Mouse (Mus musculus): Measurements from ENCODE around the gene Sdr39u1. TPM values are rescaled to one million over a fixed set of nuclear protein-coding genes. Genes with fewer than 3 reads are reported as not detected.

Gene Sdr39u1
- polyA plus RNA-seq, 1 experiment from 2014 or later = 57.5 TPM

GRCm38 (mm10) chr14:55882171-55882641, 17.9 kb downstream of the Sdr39u1 start:
- peaks cover 63% of the 10 kb centered on the region for H3K4me1 ChIP-seq
- no peaks in the 10 kb centered on the region for H3K27me3 ChIP-seq (replicated peaks; ENCODE audit: low read depth, poor library complexity, severe bottlenecking)
- H3K4me3 ChIP-seq = no peak overlapping the region
- no peak overlapping the region for H3K27ac ChIP-seq (replicated peaks)
- no peaks in the 10 kb centered on the region for H3K9me3 ChIP-seq
- H3K36me3 ChIP-seq (replicated peaks) = peaks cover 12% of the 10 kb centered on the region
- no peak for DNase-seq (ENCODE audit: low spot score)
- WGBS = 58% methylated on average over 6 of the region's 6 CpGs

- H3K4me3 ChIP-seq = no peak overlapping the region
- no peak overlapping the region for H3K27ac ChIP-seq (replicated peaks)
- no peak for DNase-seq (ENCODE audit: low spot score)
- WGBS = 81% methylated on average over 8 of the region's 8 CpGs
- no peaks in the 10 kb centered on the region for H3K9me3 ChIP-seq
- no peaks in the 10 kb centered on the region for H3K27me3 ChIP-seq (replicated peaks; ENCODE audit: low read depth, poor library complexity, severe bottlenecking)
- H3K4me1 ChIP-seq = peaks cover 55% of the 10 kb centered on the region
- H3K36me3 ChIP-seq (replicated peaks) = no peaks in the 10 kb centered on the region
Measured at GRCm38 (mm10) chr14:55880982-55881381, 19.1 kb downstream of the Sdr39u1 start.

GRCm38 (mm10) chr14:55879623-55880022, 20.5 kb downstream of the Sdr39u1 start:
- peak; percentile 62 for DNase-seq (ENCODE audit: low spot score)
- no peaks in the 10 kb centered on the region for H3K9me3 ChIP-seq
- WGBS = 53% methylated on average over 1 of the region's 1 CpGs
- no peak overlapping the region for H3K4me3 ChIP-seq
- H3K27ac ChIP-seq (replicated peaks) = no peak overlapping the region
- no peaks in the 10 kb centered on the region for H3K36me3 ChIP-seq (replicated peaks)
- H3K4me1 ChIP-seq = peaks cover 46% of the 10 kb centered on the region
- no peaks in the 10 kb centered on the region for H3K27me3 ChIP-seq (replicated peaks; ENCODE audit: low read depth, poor library complexity, severe bottlenecking)

- Histone ChIP-seq H3K27me3 (replicated peaks; ENCODE audit: low read depth, poor library complexity, severe bottlenecking) (no peaks in the 10 kb centered on the region), H3K36me3 (replicated peaks) (peaks cover under 1% of the 10 kb centered on the region; the same call in 1 of the 2 replicates), H3K4me1 (peaks cover 45% of the 10 kb centered on the region), H3K27ac (replicated peaks) (no peak overlapping the region; the same call in 1 of the 2 replicates), H3K9me3 (no peaks in the 10 kb centered on the region), H3K4me3 (peak overlapping the region; percentile 37; the same call in 1 of the 2 replicates)
- DNase-seq (ENCODE audit: low spot score) = no peak
- WGBS = 27% methylated on average over 7 of the region's 7 CpGs
Measured at GRCm38 (mm10) chr14:55878316-55878940, 21.7 kb downstream of the Sdr39u1 start.

- WGBS = 20% methylated on average over 14 of the region's 14 CpGs
- H3K36me3 ChIP-seq (replicated peaks) = peaks cover 8% of the 10 kb centered on the region
- H3K4me3 ChIP-seq = peak overlapping the region; percentile 37
- peaks cover 41% of the 10 kb centered on the region for H3K4me1 ChIP-seq
- DNase-seq (ENCODE audit: low spot score) = no peak
- H3K9me3 ChIP-seq = no peaks in the 10 kb centered on the region
- peak overlapping the region; percentile 76 for H3K27ac ChIP-seq (replicated peaks)
- no peaks in the 10 kb centered on the region for H3K27me3 ChIP-seq (replicated peaks; ENCODE audit: low read depth, poor library complexity, severe bottlenecking)
Measured at GRCm38 (mm10) chr14:55877469-55878315, 22.4 kb downstream of the Sdr39u1 start.

GRCm38 (mm10) chr14:55873714-55874683, 26.1 kb downstream of the Sdr39u1 start:
- Histone ChIP-seq H3K9me3 (no peaks in the 10 kb centered on the region), H3K27ac (replicated peaks) (peak overlapping the region; percentile 75), H3K27me3 (replicated peaks; ENCODE audit: low read depth, poor library complexity, severe bottlenecking) (no peaks in the 10 kb centered on the region), H3K36me3 (replicated peaks) (peaks cover 45% of the 10 kb centered on the region), H3K4me3 (peak overlapping the region; percentile 42), H3K4me1 (peaks cover 33% of the 10 kb centered on the region)
- peak; percentile 87 for DNase-seq (ENCODE audit: low spot score)
- WGBS = 15% methylated on average over 30 of the region's 30 CpGs

- H3K4me1 ChIP-seq = peaks cover 28% of the 10 kb centered on the region
- peak overlapping the region; percentile 42; the same call in 1 of the 2 replicates for H3K4me3 ChIP-seq
- no peaks in the 10 kb centered on the region for H3K9me3 ChIP-seq
- no peak for DNase-seq (ENCODE audit: low spot score)
- H3K36me3 ChIP-seq (replicated peaks) = peaks cover 52% of the 10 kb centered on the region
- no peaks in the 10 kb centered on the region for H3K27me3 ChIP-seq (replicated peaks; ENCODE audit: low read depth, poor library complexity, severe bottlenecking)
- WGBS = 88% methylated on average over 8 of the region's 8 CpGs
- peak overlapping the region; percentile 75 for H3K27ac ChIP-seq (replicated peaks)
Measured at GRCm38 (mm10) chr14:55873242-55873713, 26.8 kb downstream of the Sdr39u1 start.

- H3K27me3 ChIP-seq (replicated peaks; ENCODE audit: low read depth, poor library complexity, severe bottlenecking) = no peaks in the 10 kb centered on the region
- H3K27ac ChIP-seq (replicated peaks) = no peak overlapping the region
- 90% methylated on average over 17 of the region's 17 CpGs for WGBS
- peaks cover 59% of the 10 kb centered on the region for H3K36me3 ChIP-seq (replicated peaks)
- peaks cover 22% of the 10 kb centered on the region for H3K4me1 ChIP-seq
- 0 out of 2 replicates have a peak overlapping the region, but pooled peaks have one; percentile 2 for H3K4me3 ChIP-seq
- H3K9me3 ChIP-seq = no peaks in the 10 kb centered on the region
- no peak for DNase-seq (ENCODE audit: low spot score)
Measured at GRCm38 (mm10) chr14:55872551-55872950, 27.5 kb downstream of the Sdr39u1 start.

- Histone ChIP-seq H3K27ac (replicated peaks) (no peak overlapping the region), H3K36me3 (replicated peaks) (peaks cover 64% of the 10 kb centered on the region), H3K27me3 (replicated peaks; ENCODE audit: low read depth, poor library complexity, severe bottlenecking) (no peaks in the 10 kb centered on the region), H3K9me3 (no peaks in the 10 kb centered on the region), H3K4me3 (no peak overlapping the region), H3K4me1 (peaks cover 17% of the 10 kb centered on the region)
- no peak for DNase-seq (ENCODE audit: low spot score)
- WGBS = 94% methylated on average over 12 of the region's 12 CpGs
Measured at GRCm38 (mm10) chr14:55872039-55872438, 28.1 kb downstream of the Sdr39u1 start.

GRCm38 (mm10) chr14:55869538-55869937, 30.6 kb downstream of the Sdr39u1 start:
- WGBS = 94% methylated on average over 6 of the region's 6 CpGs
- no peak overlapping the region for H3K4me3 ChIP-seq
- peaks cover 14% of the 10 kb centered on the region for H3K4me1 ChIP-seq
- no peak overlapping the region for H3K27ac ChIP-seq (replicated peaks)
- DNase-seq (ENCODE audit: low spot score) = no peak
- peaks cover 89% of the 10 kb centered on the region for H3K36me3 ChIP-seq (replicated peaks)
- H3K27me3 ChIP-seq (replicated peaks; ENCODE audit: low read depth, poor library complexity, severe bottlenecking) = no peaks in the 10 kb centered on the region
- no peaks in the 10 kb centered on the region for H3K9me3 ChIP-seq

GRCm38 (mm10) chr14:55868230-55869026, 31.7 kb downstream of the Sdr39u1 start:
- DNase-seq (ENCODE audit: low spot score) = no peak
- no peaks in the 10 kb centered on the region for H3K27me3 ChIP-seq (replicated peaks; ENCODE audit: low read depth, poor library complexity, severe bottlenecking)
- H3K36me3 ChIP-seq (replicated peaks) = peaks cover 99% of the 10 kb centered on the region
- H3K27ac ChIP-seq (replicated peaks) = no peak overlapping the region
- peaks cover 10% of the 10 kb centered on the region for H3K4me1 ChIP-seq
- 88% methylated on average over 14 of the region's 14 CpGs for WGBS
- no peaks in the 10 kb centered on the region for H3K9me3 ChIP-seq
- H3K4me3 ChIP-seq = no peak overlapping the region

Measured in embryonic facial prominence, embryonic 10.5 days (tissue).